Comparison of ENCODE assay signal across 8 mouse cellular contexts in the genomic region with DNA sequence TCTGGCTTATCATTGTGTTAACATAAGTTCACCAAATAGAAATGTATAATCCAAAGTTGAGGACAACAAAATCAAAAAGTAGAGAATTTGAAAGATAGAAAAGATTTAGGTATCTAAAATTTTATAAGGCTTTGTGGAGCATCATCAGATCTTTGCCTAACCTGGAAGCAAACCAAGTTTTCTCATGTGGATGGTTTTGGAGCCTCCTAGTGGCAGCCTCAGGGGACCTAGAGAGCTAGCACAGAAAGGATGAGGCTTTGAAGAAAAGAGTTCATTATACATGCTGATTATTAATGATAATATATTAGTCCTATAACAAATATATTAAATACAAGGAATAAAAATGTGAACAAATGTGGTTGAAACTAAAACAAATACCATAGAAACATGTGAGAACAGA.
A peak's percentile ranks its signal among the peaks of the same experiment; 100 is the strongest.
DNase-seq lines count a peak whose midpoint lies in the region.

No protein-coding gene starts in this region.

- H3K27ac ChIP-seq in forebrain, embryonic 10.5 days: no peak overlapping the region

- no peaks in the 10 kb centered on the region for H3K36me3 ChIP-seq in forebrain, embryonic 10.5 days (replicated peaks)

- H3K4me1 ChIP-seq in forebrain, embryonic 10.5 days: no peaks in the 10 kb centered on the region

- no peaks in the 10 kb centered on the region for H3K9me3 ChIP-seq in forebrain, embryonic 10.5 days

- no peaks in the 10 kb centered on the region for H3K27me3 ChIP-seq in forebrain, embryonic 10.5 days (ENCODE audit: poor library complexity, severe bottlenecking)

- H3K4me3 ChIP-seq in forebrain, embryonic 10.5 days: no peak overlapping the region

- peak; percentile 32 to 33 for DNase-seq in cerebellum, postnatal 14 days
- DNase-seq in cerebellum, adult 8-10 months: no peak
- DNase-seq in ovary, postnatal 36 days (ENCODE audit: low spot score): peak; percentile 25
- no peak for DNase-seq in ovary, postnatal 10 days (ENCODE audit: low spot score)
- DNase-seq in embryo, embryonic 11.5 days (ENCODE audit: low read depth, low spot score): peak; percentile 4
- DNase-seq in layer of hippocampus, adult 9-11 months: peak; percentile 13
- DNase-seq in retina, postnatal 1 day: peak; percentile 45
- DNase-seq in forebrain, embryonic 10.5 days (ENCODE audit: extremely low spot score, low spot score): no peak

Comparison
In these comparisons a context has a peak if more than half of its experiments do, and no peak if none do; other contexts are left out.
1. DNase-seq: peak in cerebellum, postnatal 14 days (2 of 2), ovary, postnatal 36 days (single experiment), embryo, embryonic 11.5 days (single experiment), layer of hippocampus, adult 9-11 months (single experiment) and retina, postnatal 1 day (single experiment); none in cerebellum, adult 8-10 months (single experiment), ovary, postnatal 10 days (single experiment) and forebrain, embryonic 10.5 days (single experiment).